Mouse (Mus musculus) C2C12 (cell line): ENCODE measurements at regions not wholly inside any gene's neighbourhood (a gene's known extent, or its start where the extent isn't known, plus 50 kb on each side); places are given as distances from the start of the nearest gene placed in this dataset.

ENCODE experiments used
- H3K27me3 ChIP-seq: one replicate; pipeline ENCODE4 v1.6.1; 2011; ENCODE audit not compliant: control insufficient read depth, insufficient read depth, insufficient read length
- H3K36me3 ChIP-seq: one replicate; pipeline ENCODE4 v1.6.1; 2011; ENCODE audit not compliant: control insufficient read depth, insufficient read depth
- H3K4me3 ChIP-seq: one replicate; pipeline ENCODE4 v1.5.1; 2011; ENCODE audit warnings: mild to moderate bottlenecking, control low read depth; ENCODE audit not compliant: poor library complexity, insufficient read depth, severe bottlenecking
- H3K79me2 ChIP-seq: one replicate; pipeline ENCODE4 v1.6.1; 2011; ENCODE audit not compliant: control insufficient read depth, insufficient read depth
- H3K79me3 ChIP-seq: one replicate; pipeline ENCODE4 v1.6.1; 2011; ENCODE audit warnings: low read depth, control low read depth
- H3ac ChIP-seq: one replicate; pipeline ENCODE3; 2011; ENCODE audit warnings: low read depth; ENCODE audit not compliant: control insufficient read depth, insufficient read length
- CEBPB ChIP-seq: IDR thresholded peaks from one replicate; pipeline ENCODE4 v1.6.1; 2011; ENCODE audit warnings: low read depth, mild to moderate bottlenecking, control low read depth, moderate library complexity
- CTCF ChIP-seq: IDR thresholded peaks from one replicate; pipeline ENCODE4 v1.5.1; 2011; ENCODE audit not compliant: control insufficient read depth, insufficient read depth, insufficient read length
- FOSL1 ChIP-seq: IDR thresholded peaks from one replicate; pipeline ENCODE4 v1.8.0; 2011; ENCODE audit warnings: mild to moderate bottlenecking, low read length; ENCODE audit not compliant: poor library complexity, insufficient read depth, severe bottlenecking
- MAX ChIP-seq: IDR thresholded peaks from one replicate; pipeline ENCODE4 v1.6.1; 2011; ENCODE audit warnings: mild to moderate bottlenecking, control low read depth
- MYOD1 ChIP-seq: IDR thresholded peaks from one replicate; pipeline ENCODE4 v1.6.1; 2011; ENCODE audit warnings: low read depth; ENCODE audit not compliant: control insufficient read depth, insufficient read length
- MYOG ChIP-seq: IDR thresholded peaks from one replicate; pipeline ENCODE4 v1.6.1; 2011; ENCODE audit not compliant: control insufficient read depth, insufficient read length; ENCODE audit errors: extremely low read depth
- USF1 ChIP-seq: IDR thresholded peaks from one replicate; pipeline ENCODE4 v1.6.1; 2011; ENCODE audit warnings: low read depth, mild to moderate bottlenecking, control low read depth, moderate library complexity

DNA sequence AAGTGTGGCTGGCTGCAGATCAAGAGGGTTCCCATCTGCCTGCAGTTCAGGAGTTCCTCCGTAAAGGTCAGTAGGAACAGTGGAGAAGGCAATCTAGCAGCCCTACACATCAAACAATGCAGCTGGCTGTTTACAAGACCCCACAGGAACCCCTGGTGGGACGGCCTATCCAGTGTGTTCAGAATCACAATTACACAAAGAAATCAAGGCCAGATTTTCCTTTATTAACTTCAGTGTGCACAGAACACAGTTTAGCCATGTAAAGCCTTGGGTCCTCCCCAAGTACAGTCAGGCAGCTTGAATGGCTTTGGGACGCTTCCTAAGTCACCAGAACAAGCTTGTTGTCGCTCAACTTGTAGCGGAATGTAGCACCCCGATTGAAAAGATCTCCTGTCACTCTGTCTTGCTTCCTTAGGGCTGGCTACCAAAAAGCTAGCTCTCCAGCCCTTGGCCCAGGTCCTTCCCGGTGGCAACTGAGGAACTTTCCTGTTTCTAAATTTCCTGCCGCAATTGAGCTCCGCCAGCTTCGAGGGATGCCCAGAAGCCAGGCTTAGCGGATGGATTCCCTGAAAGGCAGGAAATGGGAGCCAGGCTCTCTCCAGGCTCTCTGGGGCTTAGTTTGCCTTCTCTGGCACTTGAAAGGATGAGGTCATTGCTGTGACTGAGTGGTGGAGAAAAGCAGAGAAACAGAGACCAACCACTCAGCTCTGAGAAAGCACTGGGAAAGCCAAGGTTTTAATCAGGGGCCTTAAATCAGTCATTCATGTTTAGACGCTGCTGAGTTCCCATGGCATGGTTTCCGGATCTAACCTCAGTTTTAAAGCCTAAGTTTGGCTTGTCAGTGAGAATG, 78.1 kb upstream of the Spin1 start:
- no peak overlapping the region for H3ac ChIP-seq
- no peaks in the 10 kb centered on the region for H3K79me2 ChIP-seq
- TF ChIP-seq CEBPB (no peak), MAX (no peak)
- H3K79me3 ChIP-seq = no peaks in the 10 kb centered on the region
- no peak overlapping the region for H3K4me3 ChIP-seq
- H3K27me3 ChIP-seq = no peaks in the 10 kb centered on the region
- no peaks in the 10 kb centered on the region for H3K36me3 ChIP-seq

DNA sequence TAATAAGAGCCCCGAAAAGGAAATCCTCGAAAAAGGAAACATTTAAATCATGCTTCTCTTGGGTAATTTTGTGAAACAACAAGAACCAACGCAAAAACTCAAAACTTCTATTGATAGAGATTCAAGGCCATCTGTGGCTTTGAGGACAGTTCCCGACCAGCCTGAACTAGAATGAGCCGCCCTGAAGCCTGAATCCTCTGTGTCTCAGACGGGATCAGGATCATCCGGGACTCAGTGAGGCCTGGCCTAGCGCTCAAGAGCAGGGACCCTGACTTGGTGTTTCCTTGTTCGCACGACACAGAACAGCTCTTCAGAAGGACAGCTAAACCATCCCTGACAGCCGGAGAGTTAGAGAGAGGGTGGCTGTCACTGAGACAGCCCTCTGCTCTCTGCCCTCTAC, 77.4 kb upstream of the Spin1 start:
- TF ChIP-seq MYOD1 = no peak
- no peak for TF ChIP-seq FOSL1
- TF ChIP-seq USF1 = no peak
- TF ChIP-seq CTCF = no peak
- TF ChIP-seq MAX = no peak
- no peak for TF ChIP-seq MYOG
- TF ChIP-seq CEBPB = no peak
- Histone ChIP-seq H3K27me3 (no peaks in the 10 kb centered on the region), H3K4me3 (no peak overlapping the region), H3K36me3 (no peaks in the 10 kb centered on the region), H3ac (no peak overlapping the region), H3K79me2 (no peaks in the 10 kb centered on the region), H3K79me3 (no peaks in the 10 kb centered on the region)

DNA sequence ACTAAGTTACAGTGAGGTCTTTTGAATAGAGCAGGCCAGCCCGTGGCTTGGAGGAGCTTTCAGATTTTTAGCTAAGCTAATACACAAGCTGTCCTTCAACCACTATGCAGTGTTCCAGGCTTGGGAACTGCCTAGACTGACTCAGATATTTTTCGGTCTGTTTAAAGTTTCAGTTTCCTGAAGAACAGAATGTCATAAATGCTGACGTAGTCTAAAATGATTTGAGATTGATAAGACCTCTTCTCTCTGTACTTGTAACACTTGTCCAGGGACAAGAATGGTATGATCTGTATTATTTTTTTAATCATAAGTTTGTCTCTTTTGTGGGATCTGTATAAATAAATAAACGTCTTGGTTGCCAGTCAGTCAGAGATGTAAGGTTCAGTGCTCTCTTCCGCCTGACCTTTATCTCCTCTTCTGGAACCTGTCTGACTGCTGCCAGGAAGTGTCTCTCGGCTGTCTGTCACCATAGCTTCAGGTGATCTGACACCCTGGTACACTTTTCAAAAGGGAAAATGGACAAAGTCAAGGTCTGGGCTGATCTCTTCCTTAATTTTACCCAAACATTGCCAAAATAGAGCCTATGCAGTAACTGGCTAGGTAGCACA, 74.3 kb upstream of the Spin1 start:
- Histone ChIP-seq H3K4me3 (no peak overlapping the region), H3K27me3 (no peaks in the 10 kb centered on the region), H3K36me3 (no peaks in the 10 kb centered on the region), H3ac (no peak overlapping the region), H3K79me3 (no peaks in the 10 kb centered on the region), H3K79me2 (no peaks in the 10 kb centered on the region)
- no peak for TF ChIP-seq USF1
- TF ChIP-seq CEBPB = no peak
- TF ChIP-seq MAX = no peak
- no peak for TF ChIP-seq FOSL1
- no peak for TF ChIP-seq MYOG
- no peak for TF ChIP-seq MYOD1
- no peak for TF ChIP-seq CTCF

DNA sequence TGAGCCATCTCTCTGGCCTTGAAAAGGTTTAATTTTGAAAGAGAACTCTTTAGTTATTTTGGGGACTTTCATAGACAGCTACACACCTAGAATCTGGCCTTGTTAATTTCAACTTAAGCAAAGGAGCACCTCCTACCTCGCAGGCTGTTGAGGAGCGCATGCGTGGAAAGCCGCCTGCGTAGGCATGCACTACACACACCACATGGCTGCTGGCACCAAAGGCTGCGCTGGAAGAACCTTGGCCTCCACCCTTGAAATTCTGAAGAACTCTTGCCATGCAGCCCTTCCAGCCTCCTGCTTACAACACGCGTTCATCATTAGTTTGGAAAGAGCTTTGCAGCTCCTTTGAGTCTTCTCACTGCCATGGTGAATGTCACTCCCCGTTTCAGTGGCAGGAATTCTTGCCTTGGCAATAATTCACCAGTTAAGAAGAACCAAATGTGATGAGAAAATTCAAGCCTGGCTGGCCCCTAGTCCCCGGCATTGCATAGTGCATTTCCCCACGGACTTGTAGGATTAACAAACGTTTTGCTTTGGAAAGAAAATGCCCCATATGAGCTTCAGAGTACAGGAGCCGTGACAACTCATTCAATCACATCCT, 62.7 kb upstream of the Spin1 start:
- Histone ChIP-seq H3ac (no peak overlapping the region), H3K79me2 (no peaks in the 10 kb centered on the region), H3K79me3 (no peaks in the 10 kb centered on the region), H3K27me3 (no peaks in the 10 kb centered on the region), H3K36me3 (no peaks in the 10 kb centered on the region), H3K4me3 (no peak overlapping the region)
- no peak for TF ChIP-seq CEBPB
- TF ChIP-seq MYOG = no peak
- no peak for TF ChIP-seq CTCF
- no peak for TF ChIP-seq MYOD1
- TF ChIP-seq MAX = no peak
- no peak for TF ChIP-seq FOSL1
- TF ChIP-seq USF1 = no peak

- no peaks in the 10 kb centered on the region for H3K79me2 ChIP-seq
- TF ChIP-seq CEBPB (no peak), FOSL1 (no peak), CTCF (no peak), USF1 (no peak), MAX (no peak), MYOG (no peak), MYOD1 (no peak)
- no peak overlapping the region for H3ac ChIP-seq
- H3K4me3 ChIP-seq = no peak overlapping the region
- H3K36me3 ChIP-seq = no peaks in the 10 kb centered on the region
- no peaks in the 10 kb centered on the region for H3K79me3 ChIP-seq
- H3K27me3 ChIP-seq = no peaks in the 10 kb centered on the region
Observed at GRCm38 (mm10) chr13:51038955-51039354, 61.7 kb upstream of the Spin1 start.
